Mouse (Mus musculus) right cerebral cortex, postnatal 14 days (tissue): ENCODE measurements around the gene Elf2.
"Not testable (repeated sequence)": the region's sequence is repeated elsewhere in the genome, so short reads cannot be mapped to it uniquely, and the experiment has no call there.

ENCODE experiments used
- DNase-seq: peaks from one replicate; pipeline ENCODE4 v3.0.0; 2022

Gene Elf2

GRCm38 (mm10) chr3:51358660-51359557, 18.4 kb upstream of the Elf2 start:
- DNase-seq, result peak; percentile 33

- peak; percentile 29 for DNase-seq
Measured at GRCm38 (mm10) chr3:51358181-51358580, 17.7 kb upstream of the Elf2 start.

GRCm38 (mm10) chr3:51357624-51358023, 17.2 kb upstream of the Elf2 start:
- DNase-seq, result no peak

GRCm38 (mm10) chr3:51357078-51357477, 16.6 kb upstream of the Elf2 start:
- no peak for DNase-seq

GRCm38 (mm10) chr3:51354956-51355355, 14.5 kb upstream of the Elf2 start:
- DNase-seq, result not testable (repeated sequence)

GRCm38 (mm10) chr3:51354034-51354427, 13.6 kb upstream of the Elf2 start:
- no peak for DNase-seq

GRCm38 (mm10) chr3:51353325-51354033, 13.0 kb upstream of the Elf2 start:
- peak; percentile 33 for DNase-seq

- DNase-seq, result no peak
Measured at GRCm38 (mm10) chr3:51350806-51351205, 10.3 kb upstream of the Elf2 start.

- DNase-seq, result no peak
Measured at GRCm38 (mm10) chr3:51348646-51349238, 8.3 kb upstream of the Elf2 start.

GRCm38 (mm10) chr3:51345017-51345416, 4.6 kb upstream of the Elf2 start:
- DNase-seq, result not testable (repeated sequence)

GRCm38 (mm10) chr3:51344182-51344581, 3.7 kb upstream of the Elf2 start:
- not testable (repeated sequence) for DNase-seq

- DNase-seq, result no peak
Measured at GRCm38 (mm10) chr3:51343260-51343659, 2.8 kb upstream of the Elf2 start.

- no peak for DNase-seq
Measured at GRCm38 (mm10) chr3:51342152-51342551, 1.7 kb upstream of the Elf2 start.

- DNase-seq, result peak; percentile 70
Measured at GRCm38 (mm10) chr3:51341268-51342081, 1.0 kb upstream of the Elf2 start.

GRCm38 (mm10) chr3:51339734-51340551, 520 bp downstream of the Elf2 start:
- peak; percentile 30 for DNase-seq

GRCm38 (mm10) chr3:51339378-51339733, 1.1 kb downstream of the Elf2 start:
- DNase-seq, result no peak

GRCm38 (mm10) chr3:51335378-51335777, 5.1 kb downstream of the Elf2 start:
- DNase-seq, result no peak

- no peak for DNase-seq
Measured at GRCm38 (mm10) chr3:51333950-51334349, 6.5 kb downstream of the Elf2 start.

- DNase-seq, result no peak
Measured at GRCm38 (mm10) chr3:51333234-51333889, 7.1 kb downstream of the Elf2 start.

GRCm38 (mm10) chr3:51330086-51330485, 10.4 kb downstream of the Elf2 start:
- DNase-seq, result no peak

- DNase-seq, result no peak
Measured at GRCm38 (mm10) chr3:51328546-51328945, 11.9 kb downstream of the Elf2 start.
